In the genomic region with DNA sequence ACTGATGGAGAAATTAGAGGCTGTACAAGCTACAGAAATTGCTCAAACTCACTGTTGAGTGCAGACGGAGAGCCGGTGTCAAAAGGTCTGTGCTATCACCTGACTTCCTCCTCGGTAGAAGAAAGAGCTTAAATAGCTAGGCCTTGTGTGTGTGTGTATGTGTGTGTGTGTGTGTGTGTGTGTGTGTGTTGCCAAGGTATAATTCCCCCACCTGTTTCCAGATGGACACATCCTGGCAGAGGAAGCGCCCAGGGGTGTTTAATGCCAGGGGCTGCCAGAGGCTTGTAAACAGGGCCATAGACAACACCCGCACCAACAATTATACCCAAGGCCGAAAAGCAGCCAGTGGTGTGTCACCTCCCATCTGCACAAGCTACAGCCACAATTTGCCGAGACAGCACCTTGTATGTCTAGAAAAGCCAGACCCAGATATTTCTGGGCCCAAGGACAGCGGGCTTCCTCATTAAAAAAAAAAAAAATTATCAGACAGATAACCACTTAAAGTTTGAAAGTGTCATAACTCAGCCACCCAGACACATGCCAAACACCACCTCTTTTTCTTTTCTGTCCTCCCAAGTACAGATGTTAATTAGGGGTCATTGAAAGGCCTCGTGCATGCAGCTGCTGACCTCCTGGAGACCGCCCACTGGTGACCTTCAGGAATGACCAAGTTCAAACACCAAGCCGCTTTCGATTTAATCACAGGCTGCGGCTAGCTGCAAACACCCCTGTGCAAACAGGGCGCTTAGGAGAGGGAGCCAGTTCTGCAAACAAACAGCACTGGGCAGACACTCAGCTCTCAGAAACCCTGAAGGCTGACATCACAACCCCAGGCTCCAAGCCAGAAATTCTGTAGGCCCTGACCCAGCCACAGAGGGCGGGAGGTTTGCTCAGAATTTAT, we compare ENCODE assay signal across 9 mouse cellular contexts.
DNase-seq lines count a peak whose midpoint lies in the region; ATAC-seq and TF ChIP-seq lines count a peak whose summit lies in the region.
"Had no signal": no experiment of that assay in that cellular context is flagged by ENCODE, and none has a peak within 500 bp of the region (broad histone marks: within the 10 kb centered on the region; RNA-seq: fewer than 3 reads in every experiment).

No protein-coding gene starts in this region.

- no peaks in the 10 kb centered on the region for H3K36me3 ChIP-seq in midbrain, embryonic 10.5 days
- H3K36me3 ChIP-seq in midbrain, embryonic 16.5 days (ENCODE audit: control insufficient read depth, insufficient read depth, low read length): no peaks in the 10 kb centered on the region
- no peaks in the 10 kb centered on the region for H3K36me3 ChIP-seq in embryonic facial prominence, embryonic 14.5 days (ENCODE audit: control insufficient read depth, insufficient read depth, low read length)
- H3K36me3 ChIP-seq in intestine, embryonic 16.5 days (ENCODE audit: control insufficient read depth, insufficient read depth, low read length): no peaks in the 10 kb centered on the region
- no peaks in the 10 kb centered on the region for H3K36me3 ChIP-seq in liver, embryonic 13.5 days
- H3K36me3 ChIP-seq in stomach, embryonic 16.5 days (ENCODE audit: control insufficient read depth, insufficient read depth, low read length): no peaks in the 10 kb centered on the region
- H3K36me3 ChIP-seq: hindbrain, embryonic 15.5 days had no signal

- H3K9ac ChIP-seq in midbrain, embryonic 16.5 days (ENCODE audit: low read depth, low read length): no peak overlapping the region
- no peak overlapping the region for H3K9ac ChIP-seq in embryonic facial prominence, embryonic 14.5 days (ENCODE audit: low read depth, low read length)
- H3K9ac ChIP-seq in intestine, embryonic 16.5 days (ENCODE audit: low read depth, low read length): no peak overlapping the region
- H3K9ac ChIP-seq in liver, embryonic 13.5 days: no peak overlapping the region
- H3K9ac ChIP-seq in stomach, embryonic 16.5 days (ENCODE audit: low read length): no peak overlapping the region
- H3K9ac ChIP-seq: hindbrain, embryonic 15.5 days had no signal

- no peaks in the 10 kb centered on the region for H3K9me3 ChIP-seq in midbrain, embryonic 10.5 days (replicated peaks)
- no peaks in the 10 kb centered on the region for H3K9me3 ChIP-seq in midbrain, embryonic 16.5 days (replicated peaks; ENCODE audit: control insufficient read depth, low read length, poor library complexity, severe bottlenecking)
- no peaks in the 10 kb centered on the region for H3K9me3 ChIP-seq in embryonic facial prominence, embryonic 14.5 days (ENCODE audit: control insufficient read depth, low read length)
- peaks cover 6% of the 10 kb centered on the region; the same call in 1 of the 2 replicates for H3K9me3 ChIP-seq in intestine, embryonic 16.5 days (ENCODE audit: control insufficient read depth, low read length)
- no peaks in the 10 kb centered on the region; the same call in 1 of the 2 replicates for H3K9me3 ChIP-seq in liver, embryonic 13.5 days (replicated peaks)
- no peaks in the 10 kb centered on the region for H3K9me3 ChIP-seq in stomach, embryonic 16.5 days (replicated peaks; ENCODE audit: control insufficient read depth, low read length)
- H3K9me3 ChIP-seq: hindbrain, embryonic 15.5 days had no signal

- peak; percentile 37 for DNase-seq in midbrain, embryonic 10.5 days (ENCODE audit: low spot score)
- DNase-seq in embryonic facial prominence, embryonic 14.5 days (ENCODE audit: low spot score): peak; percentile 41
- no peak for DNase-seq in liver, embryonic 13.5 days
- no peak for DNase-seq in thymus, postnatal 0 days (ENCODE audit: low spot score)
- no peak for DNase-seq in left cerebral cortex, adult 2 months (ENCODE audit: extremely low spot score in 1 of 2, low spot score in 2 of 2)

- TF ChIP-seq CTCF in left cerebral cortex, adult 2 months (IDR thresholded peaks at IDR 0.05): no peak; the same call in 1 of the 2 replicates

- intact Hi-C loops in left cerebral cortex, adult 2 months (cut with DNase I): no loop called here

- no peak overlapping the region for H3K4me3 ChIP-seq in midbrain, embryonic 10.5 days
- no peak overlapping the region for H3K4me3 ChIP-seq in midbrain, embryonic 16.5 days (ENCODE audit: low read depth, low read length)
- H3K4me3 ChIP-seq in embryonic facial prominence, embryonic 14.5 days (ENCODE audit: low read depth, low read length): no peak overlapping the region
- H3K4me3 ChIP-seq in intestine, embryonic 16.5 days (ENCODE audit: low read length): no peak overlapping the region
- no peak overlapping the region for H3K4me3 ChIP-seq in liver, embryonic 13.5 days (replicated peaks)
- no peak overlapping the region for H3K4me3 ChIP-seq in stomach, embryonic 16.5 days (replicated peaks; ENCODE audit: low read length)
- no peak overlapping the region for H3K4me3 ChIP-seq in left cerebral cortex, adult 2 months
- H3K4me3 ChIP-seq: hindbrain, embryonic 15.5 days had no signal

- ATAC-seq in midbrain, embryonic 16.5 days: no peak
- ATAC-seq in embryonic facial prominence, embryonic 14.5 days (ENCODE audit: low read depth): no peak
- ATAC-seq in intestine, embryonic 16.5 days: peak; percentile 73
- peak; percentile 78 for ATAC-seq in liver, embryonic 13.5 days (ENCODE audit: low read depth)
- peak; percentile 83; the same call in 1 of the 2 replicates for ATAC-seq in stomach, embryonic 16.5 days (ENCODE audit: insufficient read depth, low FRiP score)

- no peak overlapping the region for H3K4me2 ChIP-seq in midbrain, embryonic 16.5 days (ENCODE audit: low read length)
- H3K4me2 ChIP-seq in embryonic facial prominence, embryonic 14.5 days (ENCODE audit: low read depth, low read length): no peak overlapping the region
- no peak overlapping the region for H3K4me2 ChIP-seq in intestine, embryonic 16.5 days (ENCODE audit: low read depth, low read length)
- H3K4me2 ChIP-seq in liver, embryonic 13.5 days: no peak overlapping the region
- H3K4me2 ChIP-seq in stomach, embryonic 16.5 days (ENCODE audit: low read depth, low read length): no peak overlapping the region
- H3K4me2 ChIP-seq: hindbrain, embryonic 15.5 days had no signal

- peaks cover 26% of the 10 kb centered on the region for H3K4me1 ChIP-seq in midbrain, embryonic 10.5 days
- no peaks in the 10 kb centered on the region for H3K4me1 ChIP-seq in midbrain, embryonic 16.5 days (ENCODE audit: control insufficient read depth, insufficient read depth, low read length)
- no peaks in the 10 kb centered on the region for H3K4me1 ChIP-seq in embryonic facial prominence, embryonic 14.5 days (ENCODE audit: control insufficient read depth, insufficient read depth, low read length)
- H3K4me1 ChIP-seq in intestine, embryonic 16.5 days (ENCODE audit: control insufficient read depth, insufficient read depth, low read length): peaks cover 15% of the 10 kb centered on the region; the same call in 1 of the 2 replicates
- peaks cover 18% of the 10 kb centered on the region for H3K4me1 ChIP-seq in liver, embryonic 13.5 days (replicated peaks)
- peaks cover 11% of the 10 kb centered on the region; the same call in 1 of the 2 replicates for H3K4me1 ChIP-seq in stomach, embryonic 16.5 days (ENCODE audit: control insufficient read depth, insufficient read depth, low read length)

- H3K27ac ChIP-seq in midbrain, embryonic 10.5 days (replicated peaks): no peak overlapping the region
- H3K27ac ChIP-seq in midbrain, embryonic 16.5 days (ENCODE audit: low read length): no peak overlapping the region
- H3K27ac ChIP-seq in embryonic facial prominence, embryonic 14.5 days (replicated peaks; ENCODE audit: low read depth, low read length): no peak overlapping the region
- 0 out of 2 replicates have a peak overlapping the region, but pooled peaks have one; percentile 9 for H3K27ac ChIP-seq in intestine, embryonic 16.5 days (ENCODE audit: low read length)
- H3K27ac ChIP-seq in liver, embryonic 13.5 days: peak overlapping the region; percentile 50; the same call in 1 of the 2 replicates
- peak overlapping the region; percentile 63 for H3K27ac ChIP-seq in stomach, embryonic 16.5 days (ENCODE audit: low read length)
- no peak overlapping the region for H3K27ac ChIP-seq in left cerebral cortex, adult 2 months
- H3K27ac ChIP-seq: hindbrain, embryonic 15.5 days had no signal

- H3K27me3 ChIP-seq in midbrain, embryonic 10.5 days (ENCODE audit: low read depth, poor library complexity, severe bottlenecking): no peaks in the 10 kb centered on the region
- no peaks in the 10 kb centered on the region for H3K27me3 ChIP-seq in midbrain, embryonic 16.5 days (ENCODE audit: control insufficient read depth, insufficient read depth, low read depth, low read length)
- no peaks in the 10 kb centered on the region for H3K27me3 ChIP-seq in embryonic facial prominence, embryonic 14.5 days (replicated peaks; ENCODE audit: control insufficient read depth, insufficient read depth, low read length)
- H3K27me3 ChIP-seq in intestine, embryonic 16.5 days (replicated peaks; ENCODE audit: control insufficient read depth, insufficient read depth, low read length): no peaks in the 10 kb centered on the region
- no peaks in the 10 kb centered on the region for H3K27me3 ChIP-seq in liver, embryonic 13.5 days
- no peaks in the 10 kb centered on the region for H3K27me3 ChIP-seq in stomach, embryonic 16.5 days (ENCODE audit: control insufficient read depth, insufficient read depth, low read length)
- H3K27me3 ChIP-seq: hindbrain, embryonic 15.5 days had no signal

- WGBS in midbrain, embryonic 10.5 days: 75% methylated on average over 15 of the region's 15 CpGs
- 71% methylated on average over 15 of the region's 15 CpGs for WGBS in midbrain, embryonic 16.5 days
- WGBS in embryonic facial prominence, embryonic 14.5 days: 59% methylated on average over 15 of the region's 15 CpGs
- 42% methylated on average over 15 of the region's 15 CpGs for WGBS in intestine, embryonic 16.5 days
- 66% methylated on average over 15 of the region's 15 CpGs for WGBS in liver, embryonic 13.5 days (ENCODE audit: insufficient replicate concordance)
- 41% methylated on average over 15 of the region's 15 CpGs for WGBS in stomach, embryonic 16.5 days

Comparison
In these comparisons a context has a peak if more than half of its experiments do, and no peak if none do; other contexts are left out.
1. DNase-seq: peak in midbrain, embryonic 10.5 days (single experiment) and embryonic facial prominence, embryonic 14.5 days (single experiment); none in liver, embryonic 13.5 days (single experiment), thymus, postnatal 0 days (single experiment) and left cerebral cortex, adult 2 months (0 of 2).
2. H3K27ac ChIP-seq: peak in intestine, embryonic 16.5 days (single experiment), liver, embryonic 13.5 days (single experiment) and stomach, embryonic 16.5 days (single experiment); none in midbrain, embryonic 10.5 days (single experiment), midbrain, embryonic 16.5 days (single experiment), embryonic facial prominence, embryonic 14.5 days (single experiment) and left cerebral cortex, adult 2 months (single experiment).
3. ATAC-seq: peak in intestine, embryonic 16.5 days (single experiment), liver, embryonic 13.5 days (single experiment) and stomach, embryonic 16.5 days (single experiment); none in midbrain, embryonic 16.5 days (single experiment) and embryonic facial prominence, embryonic 14.5 days (single experiment).